Mouse (Mus musculus) liver, embryonic 15.5 days (tissue): ENCODE results near the gene Dcaf11. TPM values are rescaled to one million over a fixed set of nuclear protein-coding genes. Genes with fewer than 3 reads are reported as not detected.

Experiments used
- polyA plus RNA-seq: library from polyadenylated mRNA; unstranded; fragments of >200 nt; fragmentation: Nextera tagmentation; extraction: Ambion mirVana; gene quantifications from 2 replicates; pipeline ENCODE4 v1.2.1, GENCODE M21; 2015

Dcaf11 gene
- polyA plus RNA-seq, 1 experiment from 2014 or later = 57.9 TPM

Other genes with a start within 250 kb of the Dcaf11 start
- gene Dhrs4, start 81.2 kb upstream of the Dcaf11 start, polyA plus RNA-seq = 77.8 and 86.8 TPM in 2 replicates
- gene Carmil3, start 69.4 kb upstream of the Dcaf11 start, polyA plus RNA-seq = 0.28 and 0.41 TPM in 2 replicates
- not detected in 2 replicates for gene Cpne6, start 49.6 kb upstream of the Dcaf11 start, polyA plus RNA-seq
- not detected in 2 replicates for gene Nrl, start 35.0 kb upstream of the Dcaf11 start, polyA plus RNA-seq
- 36.0 and 39.9 TPM in 2 replicates for gene Pck2, start 19.7 kb upstream of the Dcaf11 start, polyA plus RNA-seq
- gene A730061H03Rik, start 400 bp downstream of the Dcaf11 start, polyA plus RNA-seq = 1.6 and 2.1 TPM in 2 replicates
- 1.1 and 1.9 TPM in 2 replicates for gene Fitm1, start 15.6 kb downstream of the Dcaf11 start, polyA plus RNA-seq
- gene Psme1, start 18.1 kb downstream of the Dcaf11 start, polyA plus RNA-seq = 108 and 116 TPM in 2 replicates
- 25.6 and 25.9 TPM in 2 replicates for gene Emc9, start 25.3 kb downstream of the Dcaf11 start, polyA plus RNA-seq
- gene Psme2, start 31.1 kb downstream of the Dcaf11 start, polyA plus RNA-seq = 173 and 191 TPM in 2 replicates
- gene Rnf31, start 31.7 kb downstream of the Dcaf11 start, polyA plus RNA-seq = 9.1 and 12.0 TPM in 2 replicates
- 20.7 and 20.9 TPM in 2 replicates for gene Irf9, start 43.6 kb downstream of the Dcaf11 start, polyA plus RNA-seq
- 1.7 and 1.9 TPM in 2 replicates for gene Rec8, start 58.0 kb downstream of the Dcaf11 start, polyA plus RNA-seq
- 26.6 and 36.7 TPM in 2 replicates for gene Ipo4, start 76.0 kb downstream of the Dcaf11 start, polyA plus RNA-seq
- 0.54 and 0.67 TPM in 2 replicates for gene Gm49378, start 77.9 kb downstream of the Dcaf11 start, polyA plus RNA-seq
- 48.4 and 51.7 TPM in 2 replicates for gene Tm9sf1, start 83.8 kb downstream of the Dcaf11 start, polyA plus RNA-seq
- 0.09 TPM in 1 of 2 replicates, not detected in the other for gene Tssk4, start 90.2 kb downstream of the Dcaf11 start, polyA plus RNA-seq
- gene Mdp1, start 100.5 kb downstream of the Dcaf11 start, polyA plus RNA-seq = 18.4 and 18.5 TPM in 2 replicates
- gene Gmpr2, start 111.9 kb downstream of the Dcaf11 start, polyA plus RNA-seq = 21.2 and 25.6 TPM in 2 replicates
- gene Nedd8, start 112.1 kb downstream of the Dcaf11 start, polyA plus RNA-seq = 218 and 233 TPM in 2 replicates
- 21.0 and 22.4 TPM in 2 replicates for gene Tinf2, start 121.8 kb downstream of the Dcaf11 start, polyA plus RNA-seq
- gene Tgm1, start 153.9 kb downstream of the Dcaf11 start, polyA plus RNA-seq = 2.9 and 3.9 TPM in 2 replicates
- gene Rabggta, start 162.3 kb downstream of the Dcaf11 start, polyA plus RNA-seq = 10.5 and 11.0 TPM in 2 replicates
- 39.4 and 43.5 TPM in 2 replicates for gene Dhrs1, start 185.7 kb downstream of the Dcaf11 start, polyA plus RNA-seq
- 23.4 and 24.4 TPM in 2 replicates for gene Nop9, start 185.7 kb downstream of the Dcaf11 start, polyA plus RNA-seq
- 57.5 and 77.8 TPM in 2 replicates for gene Cideb, start 198.5 kb downstream of the Dcaf11 start, polyA plus RNA-seq
- 0.74 and 0.93 TPM in 2 replicates for gene Ltb4r2, start 201.4 kb downstream of the Dcaf11 start, polyA plus RNA-seq
- 14.0 and 14.5 TPM in 2 replicates for gene Ltb4r1, start 206.0 kb downstream of the Dcaf11 start, polyA plus RNA-seq
- gene Adcy4, start 224.1 kb downstream of the Dcaf11 start, polyA plus RNA-seq = 1.4 and 1.9 TPM in 2 replicates
- gene Ripk3, start 228.9 kb downstream of the Dcaf11 start, polyA plus RNA-seq = 16.9 and 19.7 TPM in 2 replicates